Mouse (Mus musculus): Measurements from ENCODE around the gene Armc8. TPM values are rescaled to one million over a fixed set of nuclear protein-coding genes. Genes with fewer than 3 reads are reported as not detected.

Gene Armc8
- polyA plus RNA-seq, 1 experiment from 2014 or later = 23.3 TPM

DNA sequence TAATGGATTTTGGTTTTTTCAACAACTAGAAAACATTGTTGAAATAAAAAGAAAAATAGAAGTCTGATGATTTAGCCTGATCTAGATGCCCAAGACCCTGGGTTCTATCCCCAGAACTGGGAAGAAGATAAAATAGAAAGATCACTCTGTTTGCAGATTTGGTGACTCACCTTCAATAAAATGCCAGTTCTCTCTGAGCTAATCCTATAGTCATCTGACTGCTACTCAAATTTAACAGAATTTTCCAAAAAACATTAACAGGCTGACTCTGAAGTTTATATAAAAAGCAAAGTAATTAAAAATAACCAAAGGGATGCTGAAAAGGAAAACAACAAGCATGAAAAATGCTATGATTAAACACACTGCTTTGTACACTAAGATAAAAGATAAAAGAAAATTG, 122.4 kb downstream of the Armc8 start:
- Histone ChIP-seq H3K4me3 (no peak overlapping the region), H3K36me3 (no peaks in the 10 kb centered on the region), H3K27ac (ENCODE audit: poor library complexity, severe bottlenecking) (no peak overlapping the region), H3K9ac (no peak overlapping the region), H3K4me1 (replicated peaks) (no peaks in the 10 kb centered on the region; the same call in 1 of the 2 replicates), H3K27me3 (replicated peaks) (peaks cover 8% of the 10 kb centered on the region), H3K9me3 (replicated peaks) (no peaks in the 10 kb centered on the region; the same call in 1 of the 2 replicates), H3K4me2 (no peak overlapping the region)
- ATAC-seq (ENCODE audit: insufficient number of reproducible peaks, low FRiP score) = no peak

DNA sequence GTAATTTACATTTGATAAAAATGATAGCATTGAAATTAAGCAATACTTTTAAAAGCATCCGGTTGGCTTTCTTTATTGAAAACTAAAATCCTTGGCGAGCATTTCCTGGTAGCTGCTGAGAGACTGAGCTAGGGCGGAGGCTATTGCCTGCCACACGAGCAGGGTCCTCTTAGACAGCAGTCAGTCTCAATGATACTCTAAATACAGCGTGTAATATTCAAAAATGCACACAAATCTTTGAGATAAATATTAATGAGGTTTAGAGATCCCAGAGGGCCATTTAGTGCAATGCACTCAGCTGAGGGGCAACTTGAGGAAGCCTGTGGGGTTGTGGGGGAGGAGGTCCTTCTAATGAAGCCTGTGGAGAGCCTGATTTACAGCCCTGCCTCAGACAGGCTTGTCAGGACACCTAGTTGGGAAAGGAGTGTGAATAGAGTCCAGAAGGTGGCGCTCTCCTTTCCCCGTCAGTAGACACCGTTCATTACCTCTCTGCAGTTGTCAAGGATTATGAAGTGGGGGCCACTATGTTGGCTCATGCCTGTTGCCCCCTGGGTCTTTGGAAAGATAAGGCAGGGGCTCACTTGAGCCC, 124.0 kb downstream of the Armc8 start:
- H3K4me2 ChIP-seq = no peak overlapping the region
- 40% methylated on average over 8 of the region's 8 CpGs for WGBS
- H3K4me1 ChIP-seq (replicated peaks) = no peaks in the 10 kb centered on the region
- no peak overlapping the region for H3K27ac ChIP-seq (ENCODE audit: poor library complexity, severe bottlenecking)
- ATAC-seq (ENCODE audit: insufficient number of reproducible peaks, low FRiP score) = no peak
- H3K27me3 ChIP-seq (replicated peaks) = peaks cover under 1% of the 10 kb centered on the region; the same call in 1 of the 2 replicates
- H3K9me3 ChIP-seq (replicated peaks) = no peaks in the 10 kb centered on the region
- no peak overlapping the region for H3K4me3 ChIP-seq
- no peak overlapping the region for H3K9ac ChIP-seq
- H3K36me3 ChIP-seq = no peaks in the 10 kb centered on the region

DNA sequence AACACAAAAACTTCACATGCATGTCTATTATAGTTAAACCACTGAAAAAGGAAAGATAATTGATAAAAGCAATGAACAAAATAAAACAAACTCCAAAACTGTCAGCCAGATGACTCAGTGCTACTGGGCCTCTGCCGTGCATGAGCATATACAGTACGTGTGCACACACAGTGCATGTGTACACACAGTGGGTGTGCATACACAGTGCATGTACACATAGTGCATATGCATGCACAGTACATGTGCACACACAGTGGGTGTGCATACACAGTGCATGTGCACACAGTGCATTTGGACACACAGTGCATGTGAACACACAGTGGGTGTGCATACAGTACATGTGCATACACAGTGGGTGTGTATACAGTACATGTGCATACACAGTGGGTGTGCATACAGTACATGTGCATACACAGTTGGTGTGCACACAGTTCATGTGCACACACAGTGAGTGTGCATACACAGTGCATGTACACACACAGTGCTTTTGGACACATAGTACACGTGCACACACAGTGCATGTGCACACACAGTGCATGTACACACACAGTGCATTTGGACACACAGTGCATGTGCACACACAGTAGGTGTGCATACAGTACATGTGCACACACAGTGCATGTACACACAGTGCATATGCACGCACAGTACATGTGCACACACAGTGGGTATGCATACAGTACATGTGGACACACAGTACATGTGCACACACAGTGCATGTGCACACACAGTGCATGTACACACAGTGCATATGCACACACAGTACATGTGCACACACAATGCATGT, 126.9 kb downstream of the Armc8 start:
- Histone ChIP-seq H3K27me3 (replicated peaks) (peaks cover 24% of the 10 kb centered on the region), H3K9me3 (replicated peaks) (no peaks in the 10 kb centered on the region), H3K9ac (no peak overlapping the region), H3K4me3 (no peak overlapping the region), H3K4me2 (no peak overlapping the region), H3K36me3 (no peaks in the 10 kb centered on the region), H3K27ac (ENCODE audit: poor library complexity, severe bottlenecking) (no peak overlapping the region), H3K4me1 (replicated peaks) (no peaks in the 10 kb centered on the region; the same call in 1 of the 2 replicates)
- ATAC-seq (ENCODE audit: insufficient number of reproducible peaks, low FRiP score) = no peak
- 89% methylated on average over 4 of the region's 4 CpGs for WGBS

DNA sequence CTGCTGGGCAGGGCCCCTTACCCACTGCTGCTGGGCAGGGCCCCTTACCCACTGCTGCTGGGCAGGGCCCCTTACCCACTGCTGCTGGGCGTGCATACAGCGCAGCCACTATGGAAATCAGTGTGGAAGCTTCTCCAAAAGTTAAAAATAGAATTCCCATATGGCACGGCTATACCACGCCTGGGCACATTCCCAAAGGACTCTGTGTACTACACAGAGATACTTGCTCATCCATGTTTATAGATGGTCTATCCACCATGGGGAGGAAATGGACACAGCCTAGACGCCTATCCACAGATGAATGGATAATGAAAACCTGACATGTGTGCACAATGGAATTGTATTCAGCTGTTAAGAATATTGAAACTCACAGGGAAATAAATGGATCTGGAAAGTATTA, 127.8 kb downstream of the Armc8 start:
- H3K4me3 ChIP-seq = no peak overlapping the region
- H3K36me3 ChIP-seq = no peaks in the 10 kb centered on the region
- peaks cover under 1% of the 10 kb centered on the region; the same call in 1 of the 2 replicates for H3K4me1 ChIP-seq (replicated peaks)
- ATAC-seq (ENCODE audit: insufficient number of reproducible peaks, low FRiP score) = no peak
- H3K9me3 ChIP-seq (replicated peaks) = no peaks in the 10 kb centered on the region
- no peak overlapping the region for H3K4me2 ChIP-seq
- no peak overlapping the region for H3K9ac ChIP-seq
- H3K27ac ChIP-seq (ENCODE audit: poor library complexity, severe bottlenecking) = no peak overlapping the region
- WGBS = 62% methylated on average over 5 of the region's 5 CpGs
- peaks cover 24% of the 10 kb centered on the region for H3K27me3 ChIP-seq (replicated peaks)

DNA sequence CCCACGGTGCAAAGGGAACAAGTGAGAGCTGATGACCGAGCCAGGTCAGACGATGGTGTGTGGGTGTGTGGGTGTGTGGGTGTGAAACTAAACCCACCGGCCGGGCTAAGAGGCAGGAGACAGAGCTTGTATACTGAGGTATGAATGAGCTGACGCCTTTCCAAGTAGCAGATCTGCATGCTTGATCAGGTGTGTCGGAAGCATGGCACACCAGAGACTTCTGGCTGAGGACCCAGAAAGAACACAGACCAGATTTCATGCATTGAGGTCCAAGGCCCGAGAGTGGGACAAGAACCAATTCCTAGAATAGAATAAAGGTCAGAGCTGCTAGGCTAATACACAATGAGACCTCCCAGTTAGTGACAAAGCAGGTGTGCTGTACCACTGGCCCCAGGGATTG, 129.6 kb downstream of the Armc8 start:
- Histone ChIP-seq H3K4me1 (replicated peaks) (peaks cover 13% of the 10 kb centered on the region), H3K4me2 (no peak overlapping the region), H3K4me3 (no peak overlapping the region), H3K27me3 (replicated peaks) (peaks cover 24% of the 10 kb centered on the region), H3K36me3 (no peaks in the 10 kb centered on the region), H3K27ac (ENCODE audit: poor library complexity, severe bottlenecking) (no peak overlapping the region), H3K9ac (no peak overlapping the region), H3K9me3 (replicated peaks) (no peaks in the 10 kb centered on the region)
- no peak for ATAC-seq (ENCODE audit: insufficient number of reproducible peaks, low FRiP score)
- 75% methylated on average over 8 of the region's 8 CpGs for WGBS

DNA sequence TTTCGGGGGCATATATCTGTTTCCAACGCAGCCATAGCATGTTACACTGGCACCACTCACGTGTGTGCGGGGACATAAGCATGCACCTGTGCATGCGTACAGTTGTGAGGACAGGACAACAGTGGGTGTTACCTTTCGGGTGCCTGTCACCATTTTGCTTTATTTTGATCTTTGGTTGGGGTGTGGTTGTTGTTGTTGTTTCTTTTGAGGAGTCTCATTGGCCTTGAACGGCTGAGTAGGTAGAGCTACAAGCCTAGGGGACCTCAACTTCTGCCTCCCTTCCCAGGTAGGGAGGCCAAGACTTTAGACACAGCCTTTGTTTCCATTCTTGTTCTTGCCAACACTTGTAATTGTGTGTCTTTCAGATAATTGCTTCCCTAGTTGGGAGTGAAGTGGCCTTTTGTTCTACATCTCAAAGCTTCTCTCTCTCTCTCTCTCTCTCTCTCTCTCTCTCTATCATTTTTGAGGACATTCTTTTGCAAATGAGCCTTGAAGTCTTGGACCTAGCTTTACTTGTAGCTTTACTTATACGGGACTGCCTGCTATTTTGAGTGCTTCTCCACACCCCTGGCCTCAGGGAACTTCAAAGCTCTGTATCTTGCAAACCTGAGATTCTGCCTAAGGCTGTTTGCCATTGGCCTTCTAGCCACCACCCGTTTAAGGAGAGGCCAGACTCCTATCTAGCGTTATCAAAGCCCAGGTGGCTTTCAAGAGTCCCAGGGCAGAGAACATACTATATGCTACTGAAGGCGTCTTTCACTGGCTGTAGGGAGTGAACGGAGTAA, 130.7 kb downstream of the Armc8 start:
- Histone ChIP-seq H3K4me3 (no peak overlapping the region), H3K36me3 (no peaks in the 10 kb centered on the region), H3K27ac (ENCODE audit: poor library complexity, severe bottlenecking) (no peak overlapping the region), H3K9ac (no peak overlapping the region), H3K27me3 (replicated peaks) (peaks cover 24% of the 10 kb centered on the region), H3K4me2 (peak overlapping the region; percentile 89; the same call in 1 of the 2 replicates), H3K9me3 (replicated peaks) (no peaks in the 10 kb centered on the region), H3K4me1 (replicated peaks) (peaks cover 13% of the 10 kb centered on the region)
- WGBS = 69% methylated on average over 12 of the region's 12 CpGs
- no peak for ATAC-seq (ENCODE audit: insufficient number of reproducible peaks, low FRiP score)

DNA sequence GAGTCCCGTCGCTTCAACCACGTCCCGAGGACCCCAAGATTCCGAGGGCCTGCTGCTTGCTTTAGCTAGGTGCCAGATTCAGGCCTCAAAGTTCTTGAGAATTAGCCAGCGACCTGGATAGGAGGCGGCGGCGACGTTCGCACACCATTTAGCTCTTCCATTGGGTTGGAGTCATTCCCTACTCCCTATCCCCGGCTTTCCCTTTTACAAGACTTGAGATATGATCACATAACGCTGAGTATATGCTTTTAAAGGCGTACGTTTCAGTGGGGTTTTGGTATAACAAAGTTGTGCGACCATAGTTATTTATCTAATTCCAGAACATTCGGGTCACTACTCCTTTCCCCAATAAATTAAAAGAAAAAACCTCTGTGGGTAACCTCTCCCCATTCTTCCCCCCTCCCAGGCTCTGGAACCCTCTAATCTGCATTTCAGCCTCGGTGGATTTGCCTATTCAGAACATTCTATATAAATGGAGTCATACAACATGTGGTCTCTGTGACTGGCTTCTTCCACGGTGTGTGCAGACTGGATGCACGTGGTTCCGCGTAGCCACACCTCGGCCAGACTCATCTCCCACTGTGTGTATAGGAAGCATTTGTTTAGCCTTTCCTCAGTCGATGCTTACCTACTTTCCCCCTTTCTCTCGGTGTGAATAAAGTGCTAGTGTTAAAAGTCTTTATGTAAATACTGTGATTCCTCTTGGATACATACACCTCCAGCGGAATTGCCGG, 131.5 kb downstream of the Armc8 start, which contains the start of gene Mras:
Gene Mras, minus strand, starts transcription at position 351 of the 734 bp plus-strand sequence.
- ATAC-seq (ENCODE audit: insufficient number of reproducible peaks, low FRiP score) = no peak
- H3K27me3 ChIP-seq (replicated peaks) = peaks cover 24% of the 10 kb centered on the region
- peak within 1 kb of the TSS; percentile 81 for H3K4me3 ChIP-seq
- peaks cover 13% of the 10 kb centered on the region for H3K4me1 ChIP-seq (replicated peaks)
- H3K9ac ChIP-seq = peak within 1 kb of the TSS; percentile 86
- 15% methylated on average over 27 of the region's 27 CpGs for WGBS
- H3K9me3 ChIP-seq (replicated peaks) = no peaks in the 10 kb centered on the region
- H3K36me3 ChIP-seq = no peaks in the 10 kb centered on the region
- peak within 1 kb of the TSS; percentile 89 for H3K4me2 ChIP-seq
- H3K27ac ChIP-seq (ENCODE audit: poor library complexity, severe bottlenecking) = 0 out of 2 replicates have a peak within 1 kb of the TSS, but pooled peaks have one; percentile 19

DNA sequence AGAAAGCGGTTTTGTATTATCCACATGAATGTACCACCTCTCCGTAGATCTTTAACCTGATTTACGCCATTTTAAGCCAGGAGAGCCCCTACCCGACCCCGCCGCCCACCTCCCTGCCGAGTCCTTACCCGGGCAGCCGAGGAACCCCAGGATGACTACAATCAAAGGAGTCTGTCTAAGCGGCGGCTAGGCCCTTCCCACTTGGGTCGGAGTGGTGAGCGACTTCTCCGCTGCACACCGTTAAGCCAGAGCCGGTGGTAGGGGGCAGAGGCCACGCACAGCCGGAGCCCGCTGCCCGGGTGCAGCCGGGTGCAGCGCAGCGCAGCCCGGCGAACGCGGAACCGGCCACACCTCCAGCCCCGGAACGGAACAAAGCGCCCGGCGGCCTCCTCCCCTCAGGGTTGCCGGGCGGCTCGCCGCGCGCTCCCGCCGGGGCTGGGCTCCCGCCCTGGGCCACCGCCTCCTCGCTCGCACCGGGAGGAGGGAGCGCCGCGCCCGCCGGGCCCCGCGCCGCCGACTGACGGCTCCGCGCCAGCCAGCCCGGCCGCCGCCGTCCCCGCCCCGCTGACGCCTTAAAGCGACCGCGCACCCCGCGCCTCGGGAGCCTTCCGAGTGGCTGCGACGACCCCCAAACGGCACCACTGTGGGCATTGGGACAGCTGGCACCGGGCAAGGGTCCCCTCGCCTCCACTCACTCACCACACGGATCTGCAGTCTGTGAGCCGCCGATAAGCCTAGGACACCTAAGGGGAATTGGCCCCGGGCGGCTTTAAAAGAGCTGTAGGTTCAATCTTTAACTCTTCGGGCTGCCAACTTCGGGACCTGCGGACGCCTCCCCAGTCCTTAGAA, 132.3 kb downstream of the Armc8 start:
- peak; percentile 71 for ATAC-seq (ENCODE audit: insufficient number of reproducible peaks, low FRiP score)
- H3K4me1 ChIP-seq (replicated peaks) = peaks cover 13% of the 10 kb centered on the region
- peaks cover 24% of the 10 kb centered on the region for H3K27me3 ChIP-seq (replicated peaks)
- H3K36me3 ChIP-seq = no peaks in the 10 kb centered on the region
- H3K27ac ChIP-seq (ENCODE audit: poor library complexity, severe bottlenecking) = 0 out of 2 replicates have a peak overlapping the region, but pooled peaks have one; percentile 19
- under 1% methylated on average over 81 of the region's 86 CpGs for WGBS
- peak overlapping the region; percentile 81 for H3K4me3 ChIP-seq
- H3K4me2 ChIP-seq = peak overlapping the region; percentile 89
- H3K9ac ChIP-seq = peak overlapping the region; percentile 86
- H3K9me3 ChIP-seq (replicated peaks) = no peaks in the 10 kb centered on the region

DNA sequence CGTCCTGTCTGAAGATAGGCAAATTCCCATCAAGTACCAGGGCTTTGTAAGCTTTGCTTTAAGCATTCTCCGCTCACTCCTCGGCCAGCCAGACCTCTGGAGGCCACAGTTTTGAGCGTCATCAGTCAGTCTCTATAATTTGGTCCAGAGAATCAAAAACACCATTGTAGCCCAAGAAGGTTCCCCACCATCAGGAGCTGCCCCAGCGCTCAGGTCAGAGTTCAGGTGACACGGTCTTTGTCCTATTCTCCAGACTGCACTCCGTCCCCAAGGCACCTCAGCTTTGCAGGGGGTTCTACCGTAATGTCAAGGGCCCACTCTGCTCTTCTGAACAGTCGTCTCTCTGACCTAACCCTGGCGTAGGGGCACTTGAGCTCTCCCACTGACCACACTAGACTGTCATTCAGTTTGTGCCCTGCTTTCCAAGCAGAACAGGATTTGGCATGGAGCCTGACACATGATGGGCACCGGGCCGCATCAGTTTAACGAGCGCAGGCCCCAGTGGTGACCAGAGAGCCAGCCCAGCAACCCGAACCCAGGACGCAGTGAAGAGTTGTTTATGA, 133.0 kb downstream of the Armc8 start:
- H3K27ac ChIP-seq (ENCODE audit: poor library complexity, severe bottlenecking) = no peak overlapping the region
- ATAC-seq (ENCODE audit: insufficient number of reproducible peaks, low FRiP score) = peak; percentile 48
- H3K27me3 ChIP-seq (replicated peaks) = peaks cover 24% of the 10 kb centered on the region
- peaks cover 13% of the 10 kb centered on the region for H3K4me1 ChIP-seq (replicated peaks)
- H3K36me3 ChIP-seq = no peaks in the 10 kb centered on the region
- peak overlapping the region; percentile 89 for H3K4me2 ChIP-seq
- H3K9me3 ChIP-seq (replicated peaks) = no peaks in the 10 kb centered on the region
- H3K9ac ChIP-seq = peak overlapping the region; percentile 86
- WGBS = 20% methylated on average over 16 of the region's 16 CpGs
- peak overlapping the region; percentile 81 for H3K4me3 ChIP-seq

Data from heart, embryonic 12.5 days (tissue).